Mouse (Mus musculus) kidney, postnatal 0 days (tissue): ENCODE results near the gene Tceanc2. TPM values are rescaled to one million over a fixed set of nuclear protein-coding genes. Genes with fewer than 3 reads are reported as not detected.

ENCODE experiments used
- ATAC-seq: fragments of 200-750 bp; cut with Nextera tagmentation; replicated peaks from 2 replicates; pipeline ENCODE4 v1.8.0; 2017; ENCODE audit warnings: low read depth, moderate number of reproducible peaks, moderate TSS enrichment, moderate library complexity; ENCODE audit not compliant: low FRiP score
- DNase-seq: peaks from one replicate; pipeline ENCODE4 v3.0.0-alpha.2; 2016; ENCODE audit warnings: low spot score
- H3K27ac ChIP-seq: fragments of 300-500 bp; sonication (generic); 2 replicates; pipeline ENCODE4 v1.5.1; 2014; ENCODE audit warnings: mild to moderate bottlenecking
- H3K27me3 ChIP-seq: fragments of 300-500 bp; sonication (generic); 2 replicates; pipeline ENCODE4 v1.6.1; 2014; ENCODE audit warnings: low read length, mixed read lengths; ENCODE audit not compliant: insufficient read depth
- H3K36me3 ChIP-seq: fragments of 300-500 bp; sonication (generic); 2 replicates; pipeline ENCODE4 v1.6.1; 2014; ENCODE audit warnings: low read length, mixed read lengths; ENCODE audit not compliant: insufficient read depth
- H3K4me1 ChIP-seq: fragments of 300-500 bp; sonication (generic); replicated peaks from 2 replicates; pipeline ENCODE4 v1.6.1; 2014; ENCODE audit warnings: antibody characterized with exemption, low read length, mixed read lengths; ENCODE audit not compliant: insufficient read depth
- H3K4me2 ChIP-seq: fragments of 300-500 bp; sonication (generic); 2 replicates; pipeline ENCODE4 v1.6.1; 2014; ENCODE audit warnings: mild to moderate bottlenecking, low read length, moderate library complexity, mixed read lengths
- H3K4me3 ChIP-seq: fragments of 300-500 bp; sonication (generic); replicated peaks from 2 replicates; pipeline ENCODE4 v1.5.1; 2014; ENCODE audit warnings: low read depth, low read length
- H3K9ac ChIP-seq: fragments of 300-500 bp; sonication (generic); 2 replicates; pipeline ENCODE4 v1.6.1; 2014; ENCODE audit warnings: low read depth, low read length
- H3K9me3 ChIP-seq: fragments of 300-500 bp; sonication (generic); replicated peaks from 2 replicates; pipeline ENCODE4 v1.6.1; 2016; ENCODE audit warnings: low read length, inconsistent platforms, mixed read lengths
- CTCF ChIP-seq: IDR thresholded peaks from 2 replicates; pipeline ENCODE4 v1.5.1; 2016; ENCODE audit warnings: antibody characterized with exemption, low read depth, mild to moderate bottlenecking, moderate library complexity
- WGBS: fragments of 180-500 bp; shearing (Covaris S2); extraction: QIAGEN DNeasy Blood & Tissue Kit; methylation state at CpG from one replicate; pipeline ENCODE4 v1.1.7; 2014; 5-methylcytosine and 5-hydroxymethylcytosine counted together
- polyA plus RNA-seq: library from polyadenylated mRNA; unstranded; fragments of >200 nt; fragmentation: Nextera tagmentation; extraction: Ambion mirVana; gene quantifications from 2 replicates; pipeline ENCODE4 v1.2.1, GENCODE M21; 2015

Gene Tceanc2
- polyA plus RNA-seq, 1 experiment from 2014 or later = 37.4 TPM

GRCm38 (mm10) chr4:107180746-107181145, 1.8 kb upstream of the Tceanc2 start:
- H3K4me2 ChIP-seq = no peak overlapping the region
- peaks cover 12% of the 10 kb centered on the region; the same call in 1 of the 2 replicates for H3K4me1 ChIP-seq
- H3K9me3 ChIP-seq = no peaks in the 10 kb centered on the region
- no peak overlapping the region for H3K27ac ChIP-seq
- H3K9ac ChIP-seq = no peak overlapping the region
- no peak for TF ChIP-seq CTCF
- no peak overlapping the region for H3K4me3 ChIP-seq
- no peaks in the 10 kb centered on the region for H3K27me3 ChIP-seq
- DNase-seq (no peak), ATAC-seq (no peak)
- no peaks in the 10 kb centered on the region for H3K36me3 ChIP-seq

GRCm38 (mm10) chr4:107179561-107179960, 645 bp upstream of the Tceanc2 start:
- Histone ChIP-seq H3K4me3 (peak overlapping the region; percentile 92), H3K9me3 (no peaks in the 10 kb centered on the region), H3K4me2 (peak overlapping the region; percentile 65), H3K9ac (peak overlapping the region; percentile 76), H3K4me1 (peaks cover 9% of the 10 kb centered on the region; the same call in 1 of the 2 replicates), H3K36me3 (0 out of 2 replicates have a peak, but pooled peaks cover 1% of the 10 kb centered on the region), H3K27ac (peak overlapping the region; percentile 96), H3K27me3 (no peaks in the 10 kb centered on the region)
- ATAC-seq (no peak), DNase-seq (no peak)
- WGBS = under 1% methylated on average over 8 of the region's 8 CpGs
- TF ChIP-seq CTCF = no peak

- Histone ChIP-seq H3K36me3 (0 out of 2 replicates have a peak, but pooled peaks cover 2% of the 10 kb centered on the region), H3K9ac (peak within 1 kb of the TSS; percentile 76), H3K9me3 (no peaks in the 10 kb centered on the region), H3K4me2 (peak within 1 kb of the TSS; percentile 65), H3K27me3 (no peaks in the 10 kb centered on the region), H3K4me1 (peaks cover 9% of the 10 kb centered on the region; the same call in 1 of the 2 replicates), H3K27ac (peak within 1 kb of the TSS; percentile 96), H3K4me3 (peak within 1 kb of the TSS; percentile 92)
- 0 out of 2 replicates have a peak, but pooled peaks have one; percentile 7 for TF ChIP-seq CTCF
- WGBS = under 1% methylated on average over 49 of the region's 49 CpGs
- DNase-seq = peak; percentile 98
- peak; percentile 96 for ATAC-seq
Observed at GRCm38 (mm10) chr4:107178182-107178829, 610 bp downstream of the Tceanc2 start, which contains the start of gene Tmem59. Tmem59 (plus strand) TSS chr4:107178399.

GRCm38 (mm10) chr4:107177506-107177905, 1.4 kb downstream of the Tceanc2 start:
- Histone ChIP-seq H3K9ac (peak overlapping the region; percentile 76), H3K27me3 (no peaks in the 10 kb centered on the region), H3K27ac (peak overlapping the region; percentile 96), H3K4me3 (peak overlapping the region; percentile 92), H3K36me3 (peaks cover 10% of the 10 kb centered on the region), H3K4me1 (peaks cover 9% of the 10 kb centered on the region; the same call in 1 of the 2 replicates), H3K9me3 (no peaks in the 10 kb centered on the region), H3K4me2 (peak overlapping the region; percentile 65)
- DNase-seq (peak; percentile 30), ATAC-seq (no peak)
- no peak for TF ChIP-seq CTCF
- 25% methylated on average over 11 of the region's 11 CpGs for WGBS

GRCm38 (mm10) chr4:107167798-107168197, 11.1 kb downstream of the Tceanc2 start:
- Histone ChIP-seq H3K36me3 (peaks cover 14% of the 10 kb centered on the region), H3K9me3 (no peaks in the 10 kb centered on the region), H3K27me3 (no peaks in the 10 kb centered on the region), H3K9ac (no peak overlapping the region), H3K4me2 (no peak overlapping the region), H3K4me3 (no peak overlapping the region), H3K27ac (no peak overlapping the region), H3K4me1 (no peaks in the 10 kb centered on the region)
- 90% methylated on average over 5 of the region's 5 CpGs for WGBS
- ATAC-seq (no peak), DNase-seq (no peak)
- no peak for TF ChIP-seq CTCF

GRCm38 (mm10) chr4:107166700-107167099, 12.2 kb downstream of the Tceanc2 start:
- 74% methylated on average over 5 of the region's 5 CpGs for WGBS

More at GRCm38 (mm10) chr4:107166700-107167099, 12.2 kb downstream of the Tceanc2 start:
- DNase-seq = no peak
- Histone ChIP-seq H3K9ac (no peak overlapping the region), H3K4me2 (no peak overlapping the region), H3K27ac (no peak overlapping the region), H3K9me3 (no peaks in the 10 kb centered on the region), H3K4me3 (no peak overlapping the region), H3K36me3 (peaks cover 11% of the 10 kb centered on the region), H3K27me3 (no peaks in the 10 kb centered on the region), H3K4me1 (no peaks in the 10 kb centered on the region)
- ATAC-seq = no peak
- TF ChIP-seq CTCF = no peak
